Mouse (Mus musculus): Measurements from ENCODE around the gene Pax8.

Gene Pax8

GRCm38 (mm10) chr2:24475420-24475819, at the start of gene Pax8:
TSS of gene Pax8 (minus strand) at chr2:24475599.
- DNase-seq (ENCODE audit: low read depth, low spot score) = no peak

GRCm38 (mm10) chr2:24521430-24522226, 46.2 kb upstream of the Pax8 start:
- DNase-seq (ENCODE audit: low read depth, low spot score) = peak; percentile 5

- no peak for DNase-seq (ENCODE audit: low read depth, low spot score)
These were observed 45.3 kb upstream of the Pax8 start for GRCm38 (mm10) chr2:24520576-24521272.

DNA sequence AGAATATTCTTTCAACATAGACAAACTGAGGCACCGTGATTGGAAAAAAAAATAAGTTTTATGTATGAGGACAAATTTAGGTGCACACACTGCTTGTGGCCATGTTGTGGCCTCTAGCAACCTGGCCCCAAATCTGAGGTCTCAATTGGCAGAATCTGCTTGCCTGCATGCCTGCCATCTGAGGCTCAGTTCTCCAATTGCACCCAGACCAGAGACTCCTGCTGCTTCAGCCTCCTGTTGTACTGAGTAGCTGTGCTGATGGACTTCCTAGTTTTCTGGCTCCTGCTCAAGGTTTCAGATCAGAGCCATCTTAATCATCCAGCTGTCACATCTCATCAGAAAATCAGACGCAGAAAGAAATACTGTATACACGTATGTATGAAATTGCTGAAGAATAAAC, 41.5 kb upstream of the Pax8 start:
- peak; percentile 59 for DNase-seq (ENCODE audit: low read depth, low spot score)

DNA sequence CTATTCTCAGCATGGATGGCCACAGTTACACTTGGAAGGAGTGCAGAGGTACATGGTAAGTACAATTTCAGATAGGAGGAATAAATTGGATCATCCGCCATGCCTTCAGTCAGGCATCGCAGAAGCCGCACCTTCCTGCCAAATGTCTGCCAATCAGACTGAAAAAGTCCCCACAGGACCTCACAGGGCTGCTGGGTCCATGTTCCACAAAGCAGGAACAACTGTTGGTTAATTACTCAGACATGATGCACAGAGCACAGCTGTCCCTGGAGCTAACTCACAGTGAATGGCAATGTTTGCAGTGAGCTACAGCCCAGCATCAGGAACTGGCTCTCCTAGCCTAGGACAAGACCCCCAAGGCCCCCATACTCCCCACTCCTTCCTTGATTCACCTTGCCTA, 32.0 kb upstream of the Pax8 start:
- DNase-seq (ENCODE audit: low read depth, low spot score) = peak; percentile 5

GRCm38 (mm10) chr2:24502963-24503471, 27.6 kb upstream of the Pax8 start:
- no peak for DNase-seq (ENCODE audit: low read depth, low spot score)

DNA sequence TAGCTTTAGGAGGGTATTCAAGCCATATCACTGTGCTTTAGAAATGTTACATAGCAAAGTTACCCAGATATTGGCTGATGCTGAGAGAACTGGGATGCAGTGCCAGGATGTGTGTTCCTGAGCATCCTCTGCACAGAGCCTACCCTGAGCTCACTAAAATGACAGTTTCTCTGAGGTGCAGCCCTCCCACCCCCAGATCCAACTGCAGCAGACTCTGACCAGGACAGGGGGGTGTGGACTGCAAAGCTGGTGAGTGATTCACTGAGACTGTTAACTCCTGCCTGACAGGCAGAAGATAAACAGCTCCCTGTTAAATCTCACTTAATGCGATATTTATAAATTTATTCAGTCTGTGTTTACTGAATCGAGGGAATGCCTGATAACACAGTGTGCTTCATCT, 25.5 kb upstream of the Pax8 start:
- no peak for DNase-seq (ENCODE audit: low read depth, low spot score)

DNA sequence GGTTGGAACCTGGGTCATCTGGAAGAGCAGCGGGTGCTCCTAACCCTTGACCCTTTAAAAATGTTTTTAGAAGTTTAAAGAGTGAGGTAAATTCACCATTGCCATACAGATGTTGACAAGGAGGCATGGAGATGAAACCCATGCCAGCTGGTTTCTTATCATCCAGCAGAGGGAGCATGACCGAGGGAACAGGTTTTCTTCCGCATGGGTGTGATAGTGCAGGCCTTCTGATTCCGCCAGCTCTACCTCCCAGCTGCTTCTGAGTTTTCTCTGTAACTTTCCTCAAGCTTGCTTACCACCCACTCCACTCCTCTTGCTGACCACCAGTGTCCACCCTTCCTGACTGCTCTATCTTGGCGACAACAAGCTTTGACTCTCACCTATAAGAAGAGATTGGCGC, 15.2 kb upstream of the Pax8 start:
- DNase-seq (ENCODE audit: low read depth, low spot score) = no peak

GRCm38 (mm10) chr2:24488660-24489059, 13.3 kb upstream of the Pax8 start:
- DNase-seq (ENCODE audit: low read depth, low spot score) = no peak

GRCm38 (mm10) chr2:24487056-24487825, 11.8 kb upstream of the Pax8 start:
- DNase-seq (ENCODE audit: low read depth, low spot score) = no peak

GRCm38 (mm10) chr2:24485398-24485797, 10.0 kb upstream of the Pax8 start:
- DNase-seq (ENCODE audit: low read depth, low spot score) = no peak

DNA sequence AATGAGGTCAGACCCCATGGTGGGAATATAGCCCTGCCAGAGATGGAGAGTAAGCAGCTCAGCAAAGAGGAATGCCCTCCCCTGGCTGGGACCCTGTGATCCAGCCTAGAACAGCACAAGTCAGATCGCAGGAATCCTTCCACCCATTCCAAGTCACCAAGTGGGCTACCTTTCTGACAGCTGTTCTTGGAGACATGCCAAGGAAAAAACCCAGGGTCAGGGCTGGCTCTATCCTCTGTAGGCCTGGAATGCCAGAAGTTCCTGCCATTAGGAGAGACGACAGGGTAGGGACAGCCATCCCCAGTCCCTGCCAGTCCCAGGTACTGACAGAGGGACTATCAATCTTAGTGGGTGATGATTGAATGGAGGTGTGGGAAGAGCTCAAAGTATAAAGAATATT, 4.5 kb upstream of the Pax8 start:
- DNase-seq (ENCODE audit: low read depth, low spot score) = no peak

DNA sequence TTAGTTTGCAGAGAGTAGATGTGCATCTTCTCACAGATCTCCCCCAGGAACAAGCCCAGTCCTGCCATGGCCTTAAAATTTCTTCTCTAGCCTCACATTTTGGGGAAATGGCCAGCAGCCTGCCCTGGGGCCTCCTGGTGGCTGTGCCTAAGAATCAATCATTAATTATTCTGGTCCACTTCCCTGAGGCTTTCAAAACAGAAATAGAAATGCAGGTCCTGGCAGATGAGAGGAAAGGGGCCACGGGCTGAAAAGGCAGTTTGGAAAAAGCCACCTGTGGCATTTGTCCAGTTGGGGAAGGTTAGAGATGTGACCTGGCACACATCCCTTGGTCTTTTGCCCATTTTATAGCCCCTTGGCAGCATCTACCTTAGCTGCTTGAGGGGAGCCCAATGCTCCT, 3.8 kb upstream of the Pax8 start:
- peak; percentile 7 for DNase-seq (ENCODE audit: low read depth, low spot score)

GRCm38 (mm10) chr2:24478611-24479010, 3.2 kb upstream of the Pax8 start:
- no peak for DNase-seq (ENCODE audit: low read depth, low spot score)

DNA sequence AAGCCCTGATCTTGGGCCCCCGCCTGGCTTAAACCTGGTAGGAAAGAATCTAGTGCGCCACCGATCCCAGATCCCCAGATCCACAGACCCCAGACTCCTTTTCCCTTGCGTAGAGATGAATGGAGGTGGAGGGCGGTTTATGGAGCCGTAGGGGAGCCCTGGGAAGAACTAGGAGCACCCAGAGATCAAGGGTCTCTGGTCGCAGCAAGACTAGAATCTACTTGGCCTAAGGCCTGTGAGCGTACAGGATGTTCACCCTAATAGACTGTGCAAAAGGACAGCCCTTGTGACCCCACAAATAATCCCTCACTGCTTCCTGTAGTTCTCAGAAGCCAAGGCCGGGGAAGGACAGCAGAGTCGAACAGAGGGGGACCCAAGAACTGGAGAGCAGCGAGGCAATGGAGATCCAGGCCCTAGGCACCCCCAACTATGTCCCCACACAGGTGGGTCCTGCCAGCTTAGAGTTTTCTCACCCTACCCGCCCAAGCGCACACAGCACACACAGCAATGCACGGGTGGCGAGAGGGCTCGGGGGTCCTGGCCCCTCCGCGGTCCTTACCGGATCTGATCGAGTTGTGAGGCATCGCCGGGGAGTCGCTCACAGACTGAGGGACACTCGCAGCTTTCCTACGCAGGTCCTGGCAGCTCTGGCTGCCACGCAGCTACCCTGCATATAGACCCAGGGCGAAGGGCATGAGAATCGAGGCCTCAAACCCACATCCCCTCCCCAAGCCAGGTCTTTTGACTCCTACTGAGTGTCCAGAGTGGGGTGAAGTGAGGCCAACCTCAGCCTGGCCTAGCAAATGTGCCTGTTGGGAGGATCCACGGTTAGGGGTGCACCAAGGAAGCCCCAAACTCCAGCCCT, 653 bp downstream of the Pax8 start:
- no peak for DNase-seq (ENCODE audit: low read depth, low spot score)

DNA sequence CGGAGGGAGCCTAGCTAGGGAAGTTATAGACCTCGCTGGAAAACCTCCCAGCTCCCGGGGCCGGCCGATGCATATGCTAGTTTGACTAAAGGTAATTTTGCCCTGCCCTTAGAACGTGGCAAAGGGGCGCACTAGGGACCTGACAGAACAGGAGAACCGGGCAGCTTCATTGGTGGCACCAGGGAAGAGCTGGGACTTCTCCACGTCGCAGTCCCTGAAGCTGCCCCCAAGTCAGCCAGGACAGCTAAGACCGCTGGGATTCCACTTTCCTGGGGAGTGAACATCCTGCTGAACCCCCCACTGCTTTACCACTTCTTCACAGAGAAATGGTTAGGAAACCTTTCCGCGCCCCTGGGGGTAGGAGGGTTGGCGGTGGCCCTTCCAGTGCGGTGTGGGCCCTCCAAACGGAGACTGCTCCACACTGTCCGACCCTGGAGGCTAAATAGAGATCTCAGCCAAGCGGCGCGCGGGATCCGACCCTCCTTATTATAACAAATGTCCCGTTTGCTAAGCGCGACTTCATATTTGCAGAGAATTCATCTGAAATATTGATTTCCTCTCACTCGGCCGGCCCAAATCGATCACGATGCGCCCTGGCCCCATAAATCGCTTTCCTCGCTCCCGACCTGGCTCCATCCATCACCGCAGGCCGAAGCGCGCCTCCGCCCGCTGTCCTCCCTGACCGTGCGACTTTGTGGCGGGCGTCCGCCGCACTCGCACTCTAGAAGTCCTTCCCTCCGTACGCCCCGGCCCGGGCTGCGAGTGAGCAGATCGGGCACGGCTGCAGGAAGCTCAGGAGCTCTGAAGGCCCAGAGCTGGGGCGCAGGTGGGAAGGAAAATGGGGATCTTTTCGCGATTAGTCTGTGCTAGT, 1.5 kb downstream of the Pax8 start:
- no peak for DNase-seq (ENCODE audit: low read depth, low spot score)

GRCm38 (mm10) chr2:24472677-24473076, 2.7 kb downstream of the Pax8 start:
- DNase-seq (ENCODE audit: low read depth, low spot score) = no peak

- no peak for DNase-seq (ENCODE audit: low read depth, low spot score)
These were observed 3.3 kb downstream of the Pax8 start for GRCm38 (mm10) chr2:24472111-24472510.

DNA sequence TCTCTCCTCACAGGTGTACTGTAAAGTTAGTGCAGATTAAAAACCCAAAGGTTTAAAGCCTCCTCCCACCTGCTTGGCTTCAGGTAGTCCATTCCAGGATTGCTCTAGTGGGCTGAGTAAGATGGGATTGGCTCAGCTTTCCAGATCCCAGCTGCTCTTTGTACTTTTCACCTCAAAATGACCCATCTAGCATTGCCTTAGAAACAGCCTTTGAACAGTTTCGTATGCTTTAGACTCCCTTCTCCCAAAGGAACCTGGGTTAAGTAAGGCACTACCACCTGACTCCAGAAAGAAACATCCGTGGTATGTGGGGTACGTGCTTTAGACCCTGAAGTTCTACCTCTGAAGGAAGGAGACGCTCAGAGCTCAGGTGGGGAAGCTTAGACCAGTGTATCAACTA, 6.3 kb downstream of the Pax8 start:
- DNase-seq (ENCODE audit: low read depth, low spot score) = no peak

DNA sequence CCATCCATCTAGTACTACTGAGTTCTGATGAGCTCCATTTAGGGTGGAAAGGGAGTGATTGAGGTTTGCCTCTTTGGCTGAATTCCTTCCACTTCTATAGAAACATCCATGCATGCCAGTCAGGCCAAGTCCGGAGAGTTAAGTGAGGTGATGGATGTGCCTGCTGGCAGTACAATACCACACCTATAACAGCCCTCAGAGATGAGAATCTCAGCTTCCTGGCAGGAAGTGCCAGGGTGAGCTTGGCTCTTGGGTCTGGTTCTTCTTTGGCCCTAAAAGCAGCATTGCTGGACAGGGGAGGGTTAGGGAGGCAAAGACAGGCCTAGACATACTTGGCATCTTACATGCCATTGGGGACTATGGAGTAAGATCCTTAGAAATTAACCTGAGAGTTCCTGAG, 7.0 kb downstream of the Pax8 start:
- no peak for DNase-seq (ENCODE audit: low read depth, low spot score)

Measured in brain, adult 2 months (tissue).